ENCODE assay signal across 12 mouse cellular contexts in the genomic region with DNA sequence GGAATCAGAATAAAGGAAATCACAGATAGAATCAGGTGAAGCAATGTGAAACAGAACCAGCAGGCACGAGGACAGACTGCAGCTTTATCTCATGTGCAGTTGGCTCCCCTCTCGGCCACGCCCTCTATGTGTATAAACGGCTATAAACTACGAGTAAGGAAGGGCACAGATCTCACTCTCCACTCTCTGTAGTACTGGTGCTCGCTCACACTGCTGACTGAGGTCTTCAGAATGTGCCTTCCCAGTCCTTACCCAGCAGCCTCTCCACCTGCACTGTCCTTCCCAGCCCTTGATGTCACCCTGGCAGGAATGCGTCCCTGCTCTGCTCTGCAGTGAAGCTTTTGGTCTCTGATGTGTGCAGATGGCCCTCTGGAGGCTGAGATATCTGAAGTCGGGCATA.
DNase-seq lines count a peak whose midpoint lies in the region; ATAC-seq and TF ChIP-seq lines count a peak whose summit lies in the region.
"Had no signal": no experiment of that assay in that cellular context is flagged by ENCODE, and none has a peak within 500 bp of the region (broad histone marks: within the 10 kb centered on the region; RNA-seq: fewer than 3 reads in every experiment).

No protein-coding gene starts in this region.

- H3K79me2 ChIP-seq in myocyte (ENCODE audit: control insufficient read depth, insufficient read depth), result no peaks in the 10 kb centered on the region

- H3K4me3 ChIP-seq in liver, embryonic 11.5 days (ENCODE audit: low read depth, low read length), result no peak overlapping the region
- 0 out of 2 replicates have a peak overlapping the region, but pooled peaks have one; percentile 15 for H3K4me3 ChIP-seq in heart, postnatal 0 days (ENCODE audit: low read depth, low read length)
- no peak overlapping the region for H3K4me3 ChIP-seq in myocyte

- H3ac ChIP-seq in myocyte (ENCODE audit: control insufficient read depth, insufficient read length), result no peak overlapping the region

- peak; percentile 31 for DNase-seq in liver, embryonic 11.5 days (ENCODE audit: low spot score)
- DNase-seq in liver (no peak), MN1 (ENCODE audit: low spot score) (peak; percentile 68)
- peak; percentile 41 for DNase-seq in heart, postnatal 0 days (ENCODE audit: low spot score)
- no peak for DNase-seq in layer of hippocampus, adult 18-20 months (ENCODE audit: low spot score in 2 of 2)
- no peak for DNase-seq in cerebellum, adult 11-12 months
- DNase-seq: adrenal gland, adult 8-10 months; retina, postnatal 1 day; thymus, postnatal 4 days had no signal

- H3K27ac ChIP-seq in liver, embryonic 11.5 days (ENCODE audit: low read depth, low read length), result no peak overlapping the region
- H3K27ac ChIP-seq in heart, postnatal 0 days (ENCODE audit: low read depth), result no peak overlapping the region
- H3K27ac ChIP-seq: hindbrain, postnatal 0 days; macrophage had no signal

- no peaks in the 10 kb centered on the region for H3K36me3 ChIP-seq in liver, embryonic 11.5 days (ENCODE audit: control insufficient read depth, insufficient read depth, low read length)
- no peaks in the 10 kb centered on the region for H3K36me3 ChIP-seq in heart, postnatal 0 days (replicated peaks; ENCODE audit: control insufficient read depth, insufficient read depth, low read length)
- H3K36me3 ChIP-seq in myocyte (ENCODE audit: control insufficient read depth, insufficient read depth), result no peaks in the 10 kb centered on the region

- peak; percentile 41; the same call in 1 of the 2 replicates for ATAC-seq in liver, embryonic 11.5 days (replicated peaks; ENCODE audit: low FRiP score)
- peak; percentile 64; the same call in 1 of the 2 replicates for ATAC-seq in heart, postnatal 0 days (ENCODE audit: insufficient read depth, low read depth)
- ATAC-seq: hindbrain, postnatal 0 days had no signal

- no peaks in the 10 kb centered on the region for H3K9me3 ChIP-seq in liver, embryonic 11.5 days (ENCODE audit: control insufficient read depth, low read length)
- no peaks in the 10 kb centered on the region for H3K9me3 ChIP-seq in heart, postnatal 0 days (replicated peaks; ENCODE audit: control insufficient read depth, low read length)

- 33% methylated on average over 8 of the region's 8 CpGs for WGBS in liver, embryonic 11.5 days
- 20% methylated on average over 8 of the region's 8 CpGs for WGBS in heart, postnatal 0 days

- no peaks in the 10 kb centered on the region for H3K27me3 ChIP-seq in liver, embryonic 11.5 days (replicated peaks; ENCODE audit: control insufficient read depth, insufficient read depth, low read length)
- H3K27me3 ChIP-seq in heart, postnatal 0 days (ENCODE audit: control insufficient read depth, insufficient read depth, low read length), result no peaks in the 10 kb centered on the region
- peaks cover 36% of the 10 kb centered on the region for H3K27me3 ChIP-seq in myocyte (ENCODE audit: control insufficient read depth, insufficient read depth, insufficient read length)

- TF ChIP-seq POLR2A in myocyte (IDR thresholded peaks at IDR 0.05; ENCODE audit: insufficient read length, low read depth), result no peak

- H3K9ac ChIP-seq in liver, embryonic 11.5 days (ENCODE audit: low read depth, low read length), result no peak overlapping the region
- H3K9ac ChIP-seq in heart, postnatal 0 days (replicated peaks; ENCODE audit: low read depth, low read length), result 0 out of 2 replicates have a peak overlapping the region, but pooled peaks have one; percentile 15

- no peak for TF ChIP-seq CTCF in heart, postnatal 0 days (IDR thresholded peaks at IDR 0.05; ENCODE audit: low read depth)

- no peak for TF ChIP-seq EP300 in heart, postnatal 0 days (IDR thresholded peaks at IDR 0.05; ENCODE audit: low read depth)

- peak overlapping the region; percentile 47 for H3K4me2 ChIP-seq in liver, embryonic 11.5 days
- peak overlapping the region; percentile 20 for H3K4me2 ChIP-seq in heart, postnatal 0 days (ENCODE audit: low read depth, low read length)
- peak overlapping the region; percentile 13 for H3K4me2 ChIP-seq in myocyte (ENCODE audit: low read depth)

- H3K4me1 ChIP-seq in liver, embryonic 11.5 days (replicated peaks; ENCODE audit: control insufficient read depth, insufficient read depth, low read length), result peaks cover 4% of the 10 kb centered on the region; the same call in 1 of the 2 replicates
- peaks cover 6% of the 10 kb centered on the region; the same call in 1 of the 2 replicates for H3K4me1 ChIP-seq in heart, postnatal 0 days (ENCODE audit: control insufficient read depth, insufficient read depth)

TF ChIP-seq in myocyte, 11 proteins besides CTCF, POLR2A, EP300 and RAD21:
- no peak for TF ChIP-seq E2F4 (IDR thresholded peaks at IDR 0.05; ENCODE audit: insufficient read depth)
- no peak for TF ChIP-seq TCF3 (IDR thresholded peaks at IDR 0.05; ENCODE audit: insufficient read length, low read depth)
- no peak for TF ChIP-seq TCF12 (IDR thresholded peaks at IDR 0.05; ENCODE audit: insufficient read depth, poor library complexity, severe bottlenecking)
- no peak for TF ChIP-seq SRF (IDR thresholded peaks at IDR 0.05; ENCODE audit: control insufficient read depth, insufficient read length, low read depth)
- TF ChIP-seq MYOG (IDR thresholded peaks at IDR 0.05; ENCODE audit: control insufficient read depth in 1 of 3, insufficient read depth in 1 of 3, insufficient read length in 2 of 3, low read depth in 2 of 3), result no peak
- TF ChIP-seq MYOD1 (IDR thresholded peaks at IDR 0.05; ENCODE audit: control insufficient read depth in 1 of 3, insufficient read length in 2 of 3, low read depth in 2 of 3), result no peak
TF ChIP-seq in myocyte: peak in this region for 0.

Comparison
In these comparisons a context has a peak if more than half of its experiments do, and no peak if none do; other contexts are left out.
1. DNase-seq: peak in liver, embryonic 11.5 days (single experiment), MN1 (single experiment) and heart, postnatal 0 days (single experiment); none in liver (single experiment), layer of hippocampus, adult 18-20 months (0 of 2) and cerebellum, adult 11-12 months (single experiment).
2. Peak in every context shown above with its lines, with median percentiles within 50 percentile points of each other: H3K4me2 ChIP-seq.